Mouse (Mus musculus) layer of hippocampus, postnatal 36 days (tissue): ENCODE results near the gene Smim13. TPM values are rescaled to one million over a fixed set of nuclear protein-coding genes. Genes with fewer than 3 reads are reported as not detected.
"Not testable (repeated sequence)": the region's sequence is repeated elsewhere in the genome, so short reads cannot be mapped to it uniquely, and the experiment has no call there.

ENCODE experiments used
- DNase-seq, 2 experiments: peaks; one replicate each; pipeline ENCODE4 v3.0.0; 2022
- total RNA-seq, 2 experiments: library from RNA; stranded (reverse); gene quantifications; 2 replicates each; pipeline ENCODE4 v1.2.3; 2021

Gene Smim13
- total RNA-seq: 100 to 1,000 TPM; 140 to 159 TPM

- DNase-seq: peak; percentile 93 to 95
These were observed at the start of gene Smim13 for GRCm38 (mm10) chr13:41249538-41250317. Gene Smim13, plus strand, starts transcription at chr13:41249844.

DNA sequence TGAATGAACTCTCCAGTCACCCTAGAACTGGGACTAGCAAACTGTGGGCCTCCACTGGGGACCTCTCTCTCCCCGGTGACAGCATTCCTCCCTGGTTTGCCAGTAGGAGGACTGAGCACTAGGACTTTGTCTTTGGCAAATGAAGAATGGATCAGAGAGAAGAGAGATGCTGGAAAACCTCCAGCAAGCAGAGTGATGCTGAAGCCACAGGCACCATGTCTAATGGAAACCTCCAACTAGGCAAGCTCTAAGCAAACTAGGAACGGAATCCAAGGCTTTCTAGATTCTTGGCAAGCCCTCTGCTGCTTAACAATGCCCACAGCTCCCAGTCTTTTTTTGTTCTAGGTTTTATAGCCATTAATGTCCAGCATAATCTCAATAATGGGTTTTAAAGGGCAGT is 48.8 kb upstream of the Smim13 start:
- no peak for DNase-seq

DNA sequence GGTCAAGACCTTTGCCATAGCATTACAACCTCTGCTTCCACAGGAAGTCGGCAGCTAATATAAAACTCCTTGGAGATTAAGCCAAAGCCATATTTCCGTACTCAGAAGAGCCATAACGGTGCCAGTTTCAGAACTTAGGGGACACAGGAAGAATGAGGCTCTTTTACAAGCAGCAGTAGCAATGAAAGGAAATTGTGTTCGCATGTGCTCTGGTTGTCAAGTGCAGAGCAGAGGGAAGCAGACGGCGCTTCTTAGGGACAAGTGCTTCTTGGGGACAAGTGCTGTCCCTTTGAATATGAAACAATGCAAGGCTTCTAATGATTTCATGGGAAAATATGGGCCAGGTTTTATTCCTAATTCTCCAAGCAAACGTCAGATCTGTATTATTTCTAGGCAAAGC is 46.4 kb upstream of the Smim13 start:
- peak; percentile 11 to 18 for DNase-seq

GRCm38 (mm10) chr13:41203691-41204090 is 46.0 kb upstream of the Smim13 start:
- DNase-seq: no peak

DNA sequence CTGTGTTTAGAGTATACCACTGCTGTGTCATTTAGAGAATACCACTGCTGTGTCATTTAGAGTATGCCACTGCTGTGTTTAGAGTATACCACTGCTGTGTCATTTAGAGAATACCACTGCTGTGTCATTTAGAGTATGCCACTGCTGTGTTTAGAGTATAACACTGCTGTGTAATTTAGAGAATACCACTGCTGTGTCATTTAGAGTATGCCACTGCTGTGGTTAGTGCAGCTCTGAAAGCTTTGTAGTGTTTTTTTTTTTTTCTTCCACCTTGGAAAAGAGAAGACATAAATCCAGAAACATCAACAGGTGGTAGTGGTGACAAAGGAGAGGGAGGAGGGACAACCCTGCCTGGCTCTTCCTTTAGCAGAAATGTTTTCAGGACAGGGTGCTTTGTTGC is 44.1 kb upstream of the Smim13 start:
- not testable (repeated sequence) for DNase-seq

DNA sequence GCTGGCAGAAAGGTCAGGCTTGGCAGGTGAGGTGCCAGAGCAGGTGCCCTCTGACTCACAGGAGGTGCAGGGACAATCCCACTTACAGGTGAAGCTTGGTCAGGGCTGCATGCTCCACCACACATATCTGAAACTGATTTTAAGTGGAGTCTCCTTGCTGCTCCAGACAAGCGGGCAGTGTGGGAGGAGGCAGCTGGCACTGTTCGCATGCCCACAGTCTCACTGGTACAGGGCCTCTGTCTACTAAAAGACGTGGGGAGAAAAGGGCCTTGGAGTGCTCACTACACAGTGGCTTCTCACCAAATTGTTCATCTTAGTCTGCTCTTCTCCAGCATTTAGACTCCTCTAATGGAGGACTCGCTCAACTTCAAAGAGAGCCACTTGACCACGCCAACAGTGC is 43.4 kb upstream of the Smim13 start:
- DNase-seq: peak; percentile 23 to 34

GRCm38 (mm10) chr13:41211276-41211675 is 38.4 kb upstream of the Smim13 start:
- no peak for DNase-seq

DNA sequence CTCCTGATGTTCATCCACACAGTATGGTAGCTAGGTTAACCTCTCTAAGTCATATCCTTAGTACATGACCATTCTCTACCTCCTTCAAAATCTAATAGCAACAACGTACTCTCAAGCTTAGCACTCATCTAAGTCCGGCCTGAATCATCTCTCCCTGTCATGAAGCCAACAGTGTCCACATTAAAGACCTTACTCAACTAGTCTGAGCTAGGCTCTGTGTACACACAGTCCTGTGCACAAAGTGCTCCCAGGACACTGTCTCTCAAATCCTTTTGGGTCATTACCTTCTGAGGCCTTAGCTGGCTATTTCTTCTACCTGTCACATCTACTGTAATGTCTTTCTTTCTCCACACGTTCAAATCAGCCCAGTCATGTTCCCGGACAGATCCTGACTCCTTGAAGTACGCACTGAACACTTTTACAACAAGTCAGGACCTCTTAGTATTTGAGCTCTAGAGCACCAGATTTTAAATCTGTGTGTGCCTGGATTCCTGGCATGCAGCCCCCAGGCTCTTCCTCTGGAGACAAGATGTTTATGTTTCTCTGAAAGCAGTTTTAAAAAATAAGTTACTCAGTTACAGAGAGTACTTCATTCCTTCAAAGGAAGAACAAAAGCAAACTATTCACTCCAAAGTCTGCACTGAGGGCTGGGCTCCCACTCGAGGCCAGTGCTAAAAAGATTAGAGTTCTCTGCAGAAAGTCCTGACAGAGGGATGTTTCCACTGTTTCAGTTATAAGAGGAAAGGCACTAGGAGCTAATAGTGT is 36.9 kb upstream of the Smim13 start:
- no peak for DNase-seq

DNA sequence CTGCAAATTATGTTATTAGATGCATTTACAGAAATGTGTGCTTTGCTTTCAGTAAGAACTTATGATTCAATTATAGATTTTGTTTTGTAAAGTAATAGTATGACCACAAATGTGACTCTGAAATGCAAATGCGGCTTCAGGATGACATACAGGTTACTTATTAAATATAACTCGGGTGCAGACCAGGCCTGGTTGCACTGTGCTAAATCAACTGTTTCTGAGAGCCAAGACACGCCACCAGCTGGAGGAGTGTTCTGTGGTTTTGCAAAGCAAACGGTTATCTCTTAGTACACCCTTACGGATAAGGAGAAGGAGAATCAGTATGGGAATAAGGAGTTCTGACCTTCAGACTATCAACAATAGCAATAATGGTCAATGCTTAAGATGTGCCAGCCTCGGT is 34.0 kb upstream of the Smim13 start:
- no peak for DNase-seq

DNA sequence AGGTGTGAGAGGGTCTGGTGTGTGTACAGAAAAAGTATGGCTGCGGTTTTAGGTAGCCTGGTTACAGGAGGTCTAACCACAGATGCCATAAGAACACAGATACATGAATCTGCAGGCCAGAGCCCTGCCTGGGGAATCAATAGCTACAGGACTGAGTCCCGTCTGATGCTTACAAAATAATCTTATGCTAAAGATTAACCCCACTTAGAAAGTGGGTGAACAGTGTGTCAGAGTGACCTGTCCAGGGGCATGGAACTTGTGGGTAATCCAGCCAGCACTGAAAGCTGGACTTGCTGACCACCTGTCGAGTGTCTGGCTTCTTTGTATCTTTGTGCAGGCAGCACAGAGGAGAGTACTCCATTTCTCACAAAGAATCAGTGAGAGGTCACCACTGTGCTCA is 33.4 kb upstream of the Smim13 start:
- no peak for DNase-seq

DNA sequence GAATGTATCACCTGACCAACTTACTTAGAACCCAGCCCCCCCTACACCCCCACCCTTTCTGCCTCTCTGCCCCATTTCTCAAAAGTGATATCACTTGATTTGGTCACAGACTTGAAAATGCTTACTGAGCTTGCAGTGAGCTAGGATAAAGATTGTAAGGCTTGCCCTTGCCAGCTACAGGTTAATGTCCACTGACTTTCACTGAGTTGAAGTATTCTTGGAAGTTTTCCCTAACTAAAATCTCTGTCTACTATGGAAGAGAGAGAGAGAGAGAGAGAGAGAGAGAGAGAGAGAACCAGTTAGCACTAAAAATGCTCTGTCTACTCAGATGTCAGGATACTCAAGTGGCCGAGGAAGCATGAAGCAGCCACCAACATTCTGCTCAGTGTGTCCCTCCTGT is 30.6 kb upstream of the Smim13 start:
- DNase-seq: no peak

DNA sequence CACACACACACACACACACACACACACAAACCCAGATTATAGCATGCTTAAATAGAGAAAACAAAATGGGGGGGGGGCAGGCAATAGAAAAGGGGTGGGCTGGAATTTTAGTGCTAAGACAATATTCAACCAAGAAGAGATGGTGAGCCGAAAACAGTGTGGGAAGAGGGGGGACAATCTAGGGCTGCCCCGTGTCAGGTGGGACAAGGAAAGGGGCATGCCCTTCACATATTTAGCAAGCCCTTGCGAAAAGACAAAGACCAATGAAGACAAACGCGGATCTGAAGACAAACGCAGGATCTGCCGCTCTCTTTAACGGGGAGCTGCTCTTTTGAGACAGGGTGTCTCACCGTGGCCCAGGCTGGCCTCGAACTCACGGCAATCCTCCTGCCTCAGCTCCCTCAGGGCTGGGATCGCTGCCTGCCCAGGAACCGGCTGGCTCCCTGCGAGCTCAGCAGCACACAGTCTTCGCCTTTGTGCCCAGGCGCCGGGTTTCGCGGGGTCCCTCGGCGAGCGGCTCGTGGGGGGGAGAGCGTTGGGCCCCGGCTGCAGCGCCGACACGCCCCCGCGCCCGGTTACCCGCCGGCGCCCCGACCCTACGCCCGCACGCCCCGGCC is 29.8 kb upstream of the Smim13 start:
- peak in 1 of 2 experiments; percentile 24 for DNase-seq

- peak; percentile 54 to 55 for DNase-seq
These were observed 29.3 kb upstream of the Smim13 start, which contains the start of gene Elovl2 for GRCm38 (mm10) chr13:41220304-41220834. Gene Elovl2, minus strand, starts transcription at chr13:41220405.

GRCm38 (mm10) chr13:41226513-41226912 is 23.1 kb upstream of the Smim13 start:
- DNase-seq: no peak

DNA sequence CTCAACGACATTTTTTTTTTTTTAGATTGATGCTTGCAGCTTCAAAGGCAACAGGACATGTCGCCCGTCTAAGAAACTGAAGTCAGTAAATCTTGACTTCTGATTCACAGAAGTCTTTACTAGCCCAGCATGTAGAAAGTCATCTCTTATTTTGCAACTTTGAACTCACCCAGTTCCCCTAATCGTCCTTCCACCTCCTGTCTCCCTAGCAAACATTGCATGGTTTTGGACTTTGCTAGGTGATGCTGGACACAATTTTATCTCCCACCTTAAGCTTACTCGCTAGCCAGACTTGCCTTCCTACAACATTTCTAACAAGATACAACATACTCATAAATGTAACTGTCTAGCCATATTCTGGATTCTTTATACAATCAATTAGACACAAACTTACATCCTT is 21.6 kb upstream of the Smim13 start:
- no peak for DNase-seq

GRCm38 (mm10) chr13:41230256-41230655 is 19.4 kb upstream of the Smim13 start:
- no peak for DNase-seq

DNA sequence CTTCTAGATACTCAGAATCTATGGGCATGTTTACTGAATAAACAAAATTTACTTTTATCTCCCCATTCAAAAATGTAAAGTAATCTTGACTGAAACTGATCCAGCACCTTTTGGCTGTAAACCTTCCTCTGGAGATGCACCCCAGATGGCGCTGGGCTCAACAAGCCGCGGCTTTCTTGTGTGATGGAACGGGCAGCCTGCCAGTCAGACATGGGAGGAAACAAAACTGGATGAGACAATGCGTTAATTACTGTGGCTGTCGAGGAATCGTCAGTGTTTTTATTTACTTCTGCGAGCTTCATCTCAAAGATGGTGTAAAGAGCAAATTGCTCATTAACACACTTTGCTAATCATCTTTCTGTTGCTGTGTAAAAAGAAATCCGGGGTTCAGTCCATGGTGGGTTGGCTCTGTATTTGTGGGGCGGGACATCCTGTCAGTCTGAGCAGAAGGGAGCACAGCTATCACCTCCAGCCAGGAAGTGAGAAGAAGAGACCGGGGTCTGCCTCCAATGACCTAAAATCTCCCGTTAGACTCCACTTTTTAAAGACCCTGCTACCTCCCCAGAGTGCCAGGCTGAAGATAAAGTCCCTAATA is 18.2 kb upstream of the Smim13 start:
- DNase-seq: peak; percentile 35 to 38

GRCm38 (mm10) chr13:41232209-41232608 is 17.4 kb upstream of the Smim13 start:
- DNase-seq: no peak

DNA sequence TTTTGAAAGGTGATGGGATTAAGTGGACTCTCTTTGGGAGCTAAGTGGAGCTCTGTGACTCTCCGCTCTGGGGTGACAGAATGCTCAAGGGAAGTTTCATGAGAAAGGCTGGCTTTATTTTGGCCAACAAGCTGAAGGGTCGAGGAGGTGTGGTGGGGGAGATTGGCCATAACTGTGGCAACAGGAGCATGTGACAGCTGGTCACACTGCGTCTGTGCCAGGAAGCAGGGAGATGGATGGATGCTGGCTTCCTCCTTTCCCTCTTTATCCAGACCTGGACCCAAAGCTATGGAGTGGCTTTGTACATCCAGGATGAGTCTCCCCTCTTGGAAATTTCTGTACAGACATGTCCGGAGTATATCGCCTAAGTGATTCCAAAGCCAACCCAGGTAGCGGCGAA is 16.4 kb upstream of the Smim13 start:
- DNase-seq: no peak

GRCm38 (mm10) chr13:41235181-41235580 is 14.5 kb upstream of the Smim13 start:
- no peak for DNase-seq

DNA sequence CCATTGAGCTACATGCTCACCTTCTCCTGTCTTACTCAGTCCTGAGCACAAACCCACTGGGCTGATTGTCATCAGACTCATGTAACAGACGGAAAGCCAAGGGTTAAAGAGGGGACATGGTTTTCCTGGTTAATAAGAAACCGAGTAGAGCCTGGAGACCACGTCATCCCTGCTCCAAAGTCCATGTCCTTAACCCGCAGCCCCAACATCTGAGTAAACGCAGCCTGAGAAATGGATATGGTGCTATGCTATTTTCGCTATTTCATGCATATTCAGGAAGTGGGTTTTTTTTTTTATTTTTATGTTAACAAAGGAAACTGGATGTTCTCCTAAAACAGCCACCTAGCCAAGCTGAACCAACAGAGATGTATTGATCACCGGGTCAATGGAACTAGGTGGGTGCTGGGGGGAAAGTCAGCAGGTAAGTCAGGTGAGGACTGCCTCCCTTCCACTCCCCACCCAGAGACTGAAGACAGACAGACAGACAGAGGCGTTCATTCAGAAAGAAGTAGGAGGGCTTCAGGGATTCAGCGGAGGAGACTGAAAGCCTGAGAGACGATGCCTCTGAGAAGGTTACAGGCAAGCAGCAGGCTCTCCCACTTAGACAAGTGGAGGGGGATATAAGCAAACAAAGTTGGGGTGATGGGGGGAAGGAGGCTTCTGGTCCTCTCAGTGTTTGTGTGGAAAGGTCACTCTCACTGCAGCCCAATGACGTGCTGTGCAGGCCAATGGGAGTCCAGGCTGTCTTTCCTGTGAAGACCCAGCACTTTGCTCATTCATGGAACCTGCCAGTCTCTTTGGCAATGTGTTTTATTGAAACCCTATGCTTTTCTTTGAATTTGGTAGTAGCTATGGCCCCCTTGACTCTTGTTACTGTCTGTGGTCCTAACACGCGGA is 13.6 kb upstream of the Smim13 start:
- no peak for DNase-seq
